Mouse (Mus musculus) kidney, adult 11 months (tissue): ENCODE data around the gene Prkacb.
A peak's percentile ranks its signal among the peaks of the same experiment; 100 is the strongest.

Experiments used
- DNase-seq: peaks from one replicate; pipeline ENCODE4 v3.0.0; 2022

The Prkacb gene

GRCm38 (mm10) chr3:146812901-146813393 is at the start of gene Prkacb:
TSS of gene Prkacb (minus strand) at chr3:146812990.
- peak; percentile 87 for DNase-seq

GRCm38 (mm10) chr3:146860308-146860707 is 47.5 kb upstream of the Prkacb start:
- no peak for DNase-seq

- DNase-seq, result no peak
These were observed 44.6 kb upstream of the Prkacb start for GRCm38 (mm10) chr3:146857373-146857772.

GRCm38 (mm10) chr3:146854473-146855087 is 41.8 kb upstream of the Prkacb start:
- DNase-seq, result no peak

GRCm38 (mm10) chr3:146851966-146852891 is 39.4 kb upstream of the Prkacb start, which contains the start of gene Ttll7:
TSS of gene Ttll7 (plus strand) at chr3:146852367.
- DNase-seq, result peak; percentile 47

GRCm38 (mm10) chr3:146849360-146849759 is 36.6 kb upstream of the Prkacb start:
- no peak for DNase-seq

- DNase-seq, result no peak
These were observed 35.3 kb upstream of the Prkacb start for GRCm38 (mm10) chr3:146848112-146848511.

- no peak for DNase-seq
These were observed 33.4 kb upstream of the Prkacb start for GRCm38 (mm10) chr3:146846237-146846636.

- DNase-seq, result no peak
These were observed 30.7 kb upstream of the Prkacb start for GRCm38 (mm10) chr3:146843470-146843869.

GRCm38 (mm10) chr3:146842766-146843165 is 30.0 kb upstream of the Prkacb start:
- peak; percentile 12 for DNase-seq

GRCm38 (mm10) chr3:146820718-146821117 is 7.9 kb upstream of the Prkacb start:
- no peak for DNase-seq

- no peak for DNase-seq
These were observed 834 bp upstream of the Prkacb start for GRCm38 (mm10) chr3:146813624-146814023.

- no peak for DNase-seq
These were observed 530 bp downstream of the Prkacb start for GRCm38 (mm10) chr3:146812041-146812878.

GRCm38 (mm10) chr3:146793554-146794257 is 19.1 kb downstream of the Prkacb start:
- no peak for DNase-seq

GRCm38 (mm10) chr3:146792144-146792748 is 20.5 kb downstream of the Prkacb start:
- no peak for DNase-seq

- DNase-seq, result no peak
These were observed 28.6 kb downstream of the Prkacb start for GRCm38 (mm10) chr3:146784233-146784632.

- DNase-seq, result no peak
These were observed 29.1 kb downstream of the Prkacb start for GRCm38 (mm10) chr3:146783645-146784225.

GRCm38 (mm10) chr3:146782548-146782947 is 30.2 kb downstream of the Prkacb start:
- peak; percentile 18 for DNase-seq

GRCm38 (mm10) chr3:146781131-146781530 is 31.7 kb downstream of the Prkacb start:
- peak; percentile 14 for DNase-seq

GRCm38 (mm10) chr3:146780241-146780640 is 32.5 kb downstream of the Prkacb start:
- DNase-seq, result no peak

GRCm38 (mm10) chr3:146778913-146779312 is 33.9 kb downstream of the Prkacb start:
- DNase-seq, result no peak
